Mouse (Mus musculus): ENCODE data around the gene Gcdh.

Gcdh gene

DNA sequence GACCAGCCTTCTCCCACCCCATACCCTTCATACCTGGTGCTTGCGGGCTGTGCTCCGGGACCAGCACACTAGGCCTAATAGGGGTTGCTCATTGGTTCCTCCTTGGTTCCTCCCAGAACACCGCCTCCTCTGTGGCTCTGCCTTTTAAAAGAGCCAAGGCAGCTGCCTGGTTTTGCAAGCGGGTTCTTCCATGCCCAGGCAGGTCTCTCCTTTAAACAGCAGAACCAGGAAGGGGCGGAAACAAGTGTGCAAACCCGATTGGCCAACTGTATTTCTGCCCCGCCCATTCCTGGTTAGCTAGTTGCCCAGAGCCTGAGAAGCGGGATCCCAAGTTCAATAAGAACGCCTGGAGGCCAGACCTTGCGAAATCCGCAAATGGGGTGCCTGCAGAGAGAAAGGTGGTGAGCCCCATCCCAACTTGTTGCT lies at the start of gene Gcdh:
Gcdh (minus strand) TSS at position 213 of the 426 bp plus-strand sequence.
- peak; percentile 96 for DNase-seq (ENCODE audit: low spot score)

DNA sequence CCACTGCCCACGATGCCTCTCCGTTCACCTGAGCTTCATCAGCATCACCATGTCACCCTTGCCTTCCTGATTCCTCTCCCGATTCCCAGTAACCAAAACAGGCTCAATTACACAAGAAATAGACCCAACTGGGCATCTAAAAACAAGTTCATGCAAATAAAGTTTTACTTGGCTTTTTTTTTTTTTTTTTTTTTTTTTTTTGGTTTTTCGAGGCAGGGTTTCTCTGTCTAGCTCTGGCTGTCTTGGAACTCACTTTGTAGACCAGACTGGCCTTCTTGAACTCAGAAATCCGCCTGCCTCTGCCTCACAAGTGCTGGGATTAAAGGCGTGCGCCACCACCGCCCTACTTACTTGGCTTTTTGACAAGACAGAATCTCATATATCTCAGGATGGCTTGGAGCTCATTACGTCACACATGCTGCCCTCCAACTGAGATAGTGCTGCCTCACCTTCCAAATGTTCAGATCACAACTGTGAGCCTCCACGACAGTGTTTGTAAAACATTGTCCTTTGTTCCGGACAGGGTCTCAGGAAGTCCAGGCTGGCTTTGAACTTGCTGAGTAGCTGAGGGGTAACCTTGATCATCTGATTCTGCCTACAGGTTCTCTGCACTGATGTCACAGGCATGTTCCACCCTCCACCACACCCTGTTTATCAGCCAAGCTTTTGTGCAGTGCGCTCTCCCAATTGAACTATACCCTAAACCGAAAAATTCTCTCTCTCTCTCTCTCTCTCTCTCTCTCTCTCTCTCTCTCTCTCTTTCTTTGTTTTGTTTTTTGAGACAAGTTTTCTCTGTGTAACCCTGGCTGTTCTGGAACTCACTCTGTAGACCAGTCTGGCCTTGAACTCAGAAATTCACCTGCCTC lies 44.1 kb upstream of the Gcdh start:
- no peak for DNase-seq (ENCODE audit: low spot score)

DNA sequence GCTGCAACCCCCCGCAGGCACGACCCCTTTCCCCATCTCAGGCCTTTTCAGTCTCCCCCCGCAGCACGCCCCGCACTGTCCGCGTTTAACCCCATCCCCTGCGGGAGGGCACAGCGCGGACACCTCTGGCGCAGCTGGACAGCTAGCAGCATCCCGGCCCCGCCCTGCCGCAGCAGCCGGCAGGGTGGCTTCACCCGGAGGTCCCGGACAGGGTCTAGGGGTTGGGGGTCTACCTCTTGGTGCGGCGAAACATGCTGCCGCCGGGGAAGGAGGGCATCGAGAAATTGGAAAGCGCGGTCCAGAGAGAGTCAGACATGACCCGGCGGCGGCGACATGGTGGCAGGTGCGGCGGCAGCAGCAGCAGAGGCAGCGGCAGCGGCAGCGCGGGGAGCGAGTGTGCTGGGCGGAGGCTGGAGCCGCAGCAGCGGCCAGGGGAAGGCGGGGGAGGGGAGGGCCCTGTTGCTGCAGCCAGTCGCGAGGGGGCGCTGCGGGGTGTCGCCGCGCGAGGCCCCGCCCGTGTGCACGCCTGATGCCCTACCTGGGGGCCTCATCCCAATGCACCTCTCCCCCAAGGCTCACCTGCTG lies 43.3 kb upstream of the Gcdh start, which contains the start of gene Mast1:
Mast1 (minus strand) TSS at position 398 of the 585 bp plus-strand sequence.
- peak; percentile 82 for DNase-seq (ENCODE audit: low spot score)

DNA sequence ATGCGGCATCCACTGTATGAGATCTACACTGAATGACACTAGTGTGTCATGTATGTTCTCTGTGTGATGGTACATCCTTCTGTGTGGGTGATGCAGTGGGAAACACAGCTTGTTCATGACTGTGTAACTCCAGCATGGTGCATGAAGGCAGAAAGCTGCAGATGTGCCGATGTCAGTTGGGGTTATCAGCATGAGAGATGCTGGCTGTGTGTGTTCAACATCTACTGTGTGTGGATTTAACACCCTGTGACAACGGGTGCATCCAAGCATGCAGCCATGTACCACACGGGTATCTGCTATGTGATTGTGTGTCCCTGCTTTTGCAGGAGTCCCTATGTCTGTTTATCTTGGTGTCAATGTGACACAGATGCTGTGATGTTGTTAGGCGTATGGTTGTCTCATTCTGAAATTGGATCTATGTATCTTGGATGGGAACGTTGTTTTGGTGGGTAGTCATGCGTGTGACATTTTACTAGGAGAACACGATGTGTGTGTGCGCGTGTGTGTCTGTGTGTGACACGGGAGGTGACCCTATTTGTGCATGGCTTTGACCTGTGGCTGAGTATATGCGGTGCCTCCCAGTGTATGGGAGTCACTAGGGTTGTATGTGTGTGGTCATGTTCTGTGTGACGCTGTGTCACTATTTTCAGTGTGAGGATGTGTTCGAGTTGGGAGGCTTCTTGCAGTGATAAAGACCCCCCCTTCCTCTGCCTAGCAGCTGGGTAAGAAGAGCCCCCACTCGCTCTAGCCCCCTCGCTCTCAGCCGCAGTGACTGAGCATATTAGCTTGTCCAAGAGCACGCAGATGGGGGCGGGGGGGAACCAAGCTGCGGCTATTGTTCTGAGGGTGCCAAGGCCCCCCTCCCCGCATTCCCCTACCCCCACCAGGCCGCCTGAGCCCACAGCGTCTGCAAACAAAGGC lies 42.6 kb upstream of the Gcdh start:
- no peak for DNase-seq (ENCODE audit: low spot score)

DNA sequence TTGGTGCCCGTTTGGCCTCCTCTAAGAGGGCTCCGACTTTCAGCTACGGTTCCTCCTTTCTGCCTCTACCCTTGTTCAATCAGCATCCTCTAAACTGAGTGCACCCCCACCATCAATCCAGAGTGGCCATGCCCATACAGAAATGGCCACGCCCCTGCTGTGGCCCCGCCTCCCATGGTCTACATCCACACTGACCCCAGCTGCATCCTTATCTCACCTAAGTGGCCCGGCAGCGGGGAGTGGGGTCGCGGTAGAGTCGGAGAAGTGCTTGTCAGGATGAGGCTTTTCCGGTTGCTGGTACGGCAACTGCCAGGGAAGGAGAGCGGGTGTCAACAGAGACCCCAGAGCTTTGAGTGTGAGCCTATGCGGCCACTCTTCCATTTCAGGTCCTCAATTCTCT lies 41.8 kb upstream of the Gcdh start:
- no peak for DNase-seq (ENCODE audit: low spot score)

DNA sequence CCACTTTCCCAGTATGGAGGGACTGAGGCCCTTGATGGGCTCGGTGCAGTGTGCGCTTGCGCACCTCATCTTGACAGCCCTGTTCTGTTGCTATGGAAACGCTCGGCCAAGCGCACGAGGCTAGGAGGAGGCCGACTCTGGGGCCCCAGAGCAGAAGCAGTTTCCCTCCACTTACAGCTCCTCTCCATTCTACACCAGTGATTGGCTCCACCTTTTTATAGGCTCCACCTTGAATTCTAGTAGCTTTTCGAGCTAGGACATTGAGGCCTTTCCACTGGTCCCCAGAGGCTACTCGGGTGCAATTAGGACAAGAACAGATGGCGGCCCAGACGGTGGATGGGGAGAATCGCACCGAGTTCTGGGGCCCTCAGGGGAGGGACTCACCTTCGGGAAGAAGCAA lies 41.1 kb upstream of the Gcdh start:
- peak; percentile 91 for DNase-seq (ENCODE audit: low spot score)

DNA sequence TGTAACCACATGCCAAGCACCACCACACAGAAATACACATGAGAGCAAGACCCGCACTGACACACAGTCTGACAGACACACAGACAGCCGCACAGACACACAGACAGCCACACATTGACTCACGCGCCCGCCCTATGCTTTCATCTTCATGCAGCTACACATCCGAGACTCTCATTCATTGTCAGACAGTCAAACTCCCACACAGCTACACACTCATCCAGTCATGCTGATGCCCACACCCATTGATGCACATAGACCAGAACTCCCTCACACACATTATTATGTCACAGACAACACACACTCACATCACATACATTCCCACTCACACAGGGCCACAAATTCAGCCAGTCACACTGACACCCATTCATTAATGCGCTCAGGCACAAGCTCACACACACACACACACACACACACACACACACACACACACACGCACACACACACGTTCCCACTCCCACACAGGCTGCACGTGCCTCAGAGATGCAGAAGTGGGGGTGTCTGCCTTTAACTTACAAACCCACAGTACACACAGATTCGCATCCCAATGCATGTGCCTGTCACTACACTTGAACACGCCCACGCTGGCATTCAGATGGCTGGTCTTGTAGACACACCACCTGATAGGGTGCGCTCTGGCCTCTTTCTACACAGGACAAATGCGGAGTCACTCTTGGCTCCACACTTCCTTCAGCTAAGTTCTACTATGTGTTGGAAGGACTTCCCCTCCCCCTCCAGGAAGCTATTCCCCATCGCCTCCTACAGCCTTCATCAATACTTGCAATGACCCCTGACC lies 40.2 kb upstream of the Gcdh start:
- no peak for DNase-seq (ENCODE audit: low spot score)

DNA sequence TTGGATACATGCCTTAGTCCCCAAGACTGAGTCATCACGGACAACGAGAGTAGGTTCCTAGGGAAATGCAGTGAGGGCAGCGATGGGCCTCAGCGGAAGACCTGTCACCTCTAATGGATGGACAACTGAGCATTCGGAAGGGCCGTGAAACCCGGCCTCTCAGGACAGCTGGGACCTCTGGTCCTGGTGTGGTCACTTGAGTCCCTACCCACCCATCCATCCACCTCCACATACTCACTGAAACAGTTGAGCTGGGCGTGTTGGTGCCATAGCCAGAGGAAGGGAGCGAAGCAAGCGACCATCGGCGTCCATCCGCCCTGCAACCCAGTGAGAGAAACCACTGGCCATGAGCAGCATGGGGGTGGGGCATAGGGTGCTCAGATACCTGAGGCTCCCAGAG lies 36.9 kb upstream of the Gcdh start:
- no peak for DNase-seq (ENCODE audit: low spot score)

DNA sequence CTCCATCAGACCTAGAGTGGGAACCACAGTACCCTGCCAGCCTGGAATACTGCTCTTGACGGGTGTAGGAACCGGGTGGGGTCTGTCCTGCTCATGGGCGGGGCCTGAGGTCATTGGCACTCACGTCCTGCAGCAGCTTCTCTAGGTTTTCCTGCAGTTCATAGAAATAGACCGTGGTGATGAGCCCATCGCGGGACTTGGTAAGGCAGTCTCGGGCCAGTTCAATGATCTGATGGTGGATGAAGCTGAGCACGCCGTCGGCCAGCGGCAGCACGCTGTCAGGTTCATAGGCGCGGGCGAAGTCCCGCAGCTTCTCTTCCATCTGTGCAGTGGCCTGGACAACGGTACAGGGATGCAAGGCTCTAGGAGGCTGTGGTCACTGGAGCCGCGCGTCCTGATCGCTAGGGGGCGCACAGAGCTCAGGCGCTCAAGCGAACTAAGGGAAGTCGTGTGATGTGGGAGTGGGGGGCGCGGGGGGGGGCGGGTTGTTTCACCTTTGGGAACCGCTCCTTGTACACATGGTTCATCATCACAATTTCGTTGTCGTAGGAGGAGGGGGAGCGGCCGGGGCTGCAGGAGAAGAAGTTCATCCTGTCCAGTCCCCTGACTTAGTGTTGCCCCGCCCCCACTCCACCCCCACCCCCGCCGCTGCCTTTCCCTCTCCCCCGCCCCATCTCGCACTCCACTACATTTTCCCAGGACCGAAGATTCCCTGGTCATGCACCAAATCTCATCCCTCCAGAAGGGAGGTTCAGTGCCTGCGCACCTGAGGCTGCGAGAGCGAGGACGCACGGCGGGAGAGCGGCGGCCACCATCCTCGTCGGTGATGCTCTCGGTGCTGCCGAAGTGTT lies 35.0 kb upstream of the Gcdh start:
- DNase-seq (ENCODE audit: low spot score): peak; percentile 91

DNA sequence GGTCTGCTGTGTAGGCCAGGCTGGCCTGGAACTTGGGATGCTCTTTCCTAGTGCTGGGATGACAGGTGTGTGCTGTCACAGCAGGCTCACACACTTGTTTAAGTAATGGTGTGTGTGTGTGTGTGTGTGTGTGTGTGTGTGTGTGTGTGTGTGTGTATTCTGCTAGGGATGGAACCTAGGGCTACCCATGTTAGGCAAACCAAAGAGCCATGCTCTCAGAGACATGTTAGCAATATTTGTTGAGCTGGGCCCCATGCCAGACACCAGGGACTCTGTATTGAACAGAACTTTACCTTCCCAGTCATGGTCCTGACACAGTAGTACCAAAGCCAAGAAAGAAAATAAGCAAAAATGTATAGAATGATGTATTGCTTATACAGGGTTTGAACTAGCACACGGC lies 33.8 kb upstream of the Gcdh start:
- DNase-seq (ENCODE audit: low spot score): no peak

DNA sequence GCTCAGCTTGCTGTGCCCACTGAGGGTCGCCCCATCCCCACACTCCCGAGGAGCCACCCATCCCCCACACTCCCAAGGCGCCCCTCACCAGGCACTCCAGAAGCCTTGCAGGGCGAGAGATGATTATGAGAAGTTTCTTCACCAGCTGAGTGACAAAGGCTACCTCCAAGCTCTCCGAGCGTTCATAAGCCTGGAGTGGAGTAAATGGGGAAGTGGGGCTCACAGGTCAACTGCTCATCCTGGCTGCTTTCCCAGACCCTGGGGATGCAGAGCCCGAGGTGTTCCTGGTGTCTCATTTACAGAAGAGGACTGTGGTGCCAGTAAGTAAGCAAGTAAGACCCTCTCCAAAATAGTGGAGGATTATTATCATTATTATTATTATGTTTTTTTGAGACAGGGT lies 31.8 kb upstream of the Gcdh start:
- no peak for DNase-seq (ENCODE audit: low spot score)

DNA sequence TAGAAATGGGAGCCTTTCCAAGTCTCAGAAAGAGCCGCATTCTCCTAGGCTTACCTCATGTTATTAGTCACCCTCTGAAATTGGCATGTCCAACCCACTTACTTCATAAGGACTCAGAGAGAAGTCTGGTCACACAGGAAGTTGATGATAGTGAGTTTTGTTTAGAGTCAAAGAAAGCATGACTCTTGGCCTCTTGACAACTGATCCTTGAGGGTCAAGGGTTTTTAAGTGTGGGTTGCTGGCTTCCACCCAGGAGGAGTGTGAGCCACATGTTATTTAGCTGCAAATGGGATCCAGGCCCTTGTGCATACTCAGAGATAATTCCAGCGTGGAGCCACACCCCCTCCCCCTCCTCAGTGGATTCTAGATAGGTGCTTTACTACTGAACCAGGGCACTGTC lies 27.9 kb upstream of the Gcdh start:
- no peak for DNase-seq (ENCODE audit: low spot score)

DNA sequence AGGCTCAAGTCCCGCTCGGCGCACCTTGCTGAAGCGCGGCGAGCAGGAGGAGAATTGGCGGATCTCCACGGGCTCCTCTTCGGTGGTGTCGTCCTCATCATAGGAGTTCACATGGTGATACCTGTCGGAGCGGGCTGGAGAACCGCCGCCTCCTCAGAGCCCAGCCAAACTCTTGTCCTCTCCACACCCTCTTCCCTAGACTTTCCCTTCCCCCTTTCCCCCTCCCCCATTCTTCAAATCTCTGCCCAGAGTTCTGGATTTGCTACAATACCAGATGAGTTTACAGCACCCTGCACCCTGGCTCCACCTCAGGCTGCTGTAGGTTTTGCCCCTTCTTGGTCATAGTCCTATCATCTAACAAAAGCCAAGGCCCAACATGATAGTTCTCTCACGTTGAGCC lies 24.9 kb upstream of the Gcdh start:
- DNase-seq (ENCODE audit: low spot score): no peak

DNA sequence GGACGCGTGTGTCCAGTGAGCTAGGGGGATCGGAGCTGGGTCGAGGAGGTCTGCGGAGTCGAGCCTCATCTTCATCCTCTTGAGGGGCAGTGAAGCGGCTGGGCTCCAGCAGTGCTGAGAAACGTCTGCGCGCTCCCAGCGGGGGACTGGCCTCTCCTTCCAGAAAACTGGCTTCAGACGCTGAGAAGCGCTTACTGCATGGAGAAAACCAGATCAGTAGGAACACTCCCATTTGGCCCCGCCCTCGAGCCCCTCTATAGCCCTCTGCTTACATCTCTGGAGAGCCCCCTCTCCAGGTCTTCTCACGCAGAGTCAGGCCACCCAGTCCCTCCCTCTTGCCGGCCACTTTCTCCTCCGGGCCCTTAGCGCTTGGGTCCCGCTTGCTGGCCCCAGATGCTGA lies 24.1 kb upstream of the Gcdh start:
- DNase-seq (ENCODE audit: low spot score): no peak

DNA sequence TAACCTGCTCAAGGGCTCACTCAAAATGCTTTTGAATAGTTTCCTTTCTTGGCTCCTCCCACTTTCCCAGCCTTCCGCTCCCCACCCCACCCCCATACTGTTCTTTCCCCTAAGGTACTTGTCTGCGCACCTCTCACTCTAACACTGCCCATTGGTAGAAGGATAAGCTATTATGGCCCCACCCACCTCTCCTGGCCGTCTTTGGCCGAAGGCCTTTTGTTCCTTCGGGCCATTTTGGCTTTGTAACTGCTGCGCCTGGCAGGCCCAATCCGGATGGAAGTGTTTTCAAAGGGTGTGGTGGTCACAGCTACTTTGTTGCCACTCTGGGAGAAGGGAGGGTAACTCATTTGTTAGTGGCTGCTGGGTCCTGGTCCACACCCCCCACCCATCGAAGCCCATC lies 21.5 kb upstream of the Gcdh start:
- no peak for DNase-seq (ENCODE audit: low spot score)

DNA sequence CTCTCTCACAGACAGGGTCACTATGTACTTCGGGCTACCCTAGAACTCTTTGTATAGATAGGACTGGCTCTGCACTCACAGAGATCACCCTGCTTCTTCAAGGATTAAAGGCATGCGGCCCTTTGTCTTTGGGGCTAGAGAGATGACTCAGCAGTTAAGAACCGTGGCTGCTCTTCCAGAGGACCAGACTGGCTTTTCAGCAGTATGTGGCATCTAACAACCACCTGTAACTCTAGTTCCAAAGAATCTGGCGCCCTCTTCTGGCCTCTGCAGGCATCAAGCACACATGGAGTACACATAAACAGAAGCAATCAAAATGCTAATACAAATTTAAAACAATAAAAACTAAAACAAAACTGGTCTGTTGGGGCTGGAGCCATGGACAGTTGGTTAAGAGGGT lies 20.2 kb upstream of the Gcdh start:
- DNase-seq (ENCODE audit: low spot score): peak; percentile 54

DNA sequence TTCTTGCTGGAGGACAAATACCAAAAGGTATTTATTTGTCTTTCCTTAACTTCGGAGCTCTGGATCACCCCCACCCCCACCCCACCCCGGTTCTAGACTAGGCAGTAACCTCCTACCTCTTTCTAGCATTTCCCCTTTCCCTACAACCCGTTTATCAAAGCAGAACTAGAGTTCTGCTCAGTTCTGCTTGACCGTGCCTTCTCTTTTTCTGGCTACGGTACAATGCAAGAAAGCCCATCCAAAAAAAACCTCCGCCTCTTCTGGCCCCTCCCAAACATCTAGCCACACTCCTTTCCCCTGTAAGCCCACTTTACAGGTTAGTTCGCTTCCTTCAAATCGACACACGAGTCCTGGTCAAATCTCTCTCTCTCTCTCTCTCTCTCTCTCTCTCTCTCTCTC lies 19.8 kb upstream of the Gcdh start:
- DNase-seq (ENCODE audit: low spot score): no peak

DNA sequence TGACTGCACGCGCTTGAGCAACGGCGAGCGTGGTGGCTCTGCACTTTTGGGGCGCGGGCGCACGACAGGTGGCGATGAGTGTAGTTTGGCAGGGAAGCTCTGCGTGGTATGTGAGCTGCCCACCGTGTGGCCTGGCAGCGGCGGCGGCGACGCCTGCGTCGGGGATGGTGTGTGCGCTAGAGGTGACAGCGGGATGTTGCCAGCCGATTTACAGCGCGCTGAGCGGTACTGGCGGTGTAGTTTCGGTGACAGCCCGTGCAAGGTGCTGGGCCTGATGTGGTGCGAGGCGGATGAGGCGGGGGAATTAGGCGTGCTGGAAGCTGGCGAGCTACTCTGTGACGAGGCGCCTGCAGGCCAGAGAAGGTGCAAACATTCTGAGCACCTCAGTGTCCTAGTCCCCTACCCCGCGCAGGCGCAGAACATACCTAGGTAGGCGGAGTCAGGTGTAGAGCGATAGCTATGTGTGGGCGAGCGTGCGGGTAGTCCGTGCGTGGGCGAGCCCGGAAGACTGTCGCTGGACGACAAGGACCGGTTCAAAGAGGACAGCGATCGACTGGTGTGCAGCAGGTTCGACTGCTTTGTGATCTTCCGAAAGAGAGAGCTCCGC lies 19.3 kb upstream of the Gcdh start:
- DNase-seq (ENCODE audit: low spot score): peak; percentile 77

DNA sequence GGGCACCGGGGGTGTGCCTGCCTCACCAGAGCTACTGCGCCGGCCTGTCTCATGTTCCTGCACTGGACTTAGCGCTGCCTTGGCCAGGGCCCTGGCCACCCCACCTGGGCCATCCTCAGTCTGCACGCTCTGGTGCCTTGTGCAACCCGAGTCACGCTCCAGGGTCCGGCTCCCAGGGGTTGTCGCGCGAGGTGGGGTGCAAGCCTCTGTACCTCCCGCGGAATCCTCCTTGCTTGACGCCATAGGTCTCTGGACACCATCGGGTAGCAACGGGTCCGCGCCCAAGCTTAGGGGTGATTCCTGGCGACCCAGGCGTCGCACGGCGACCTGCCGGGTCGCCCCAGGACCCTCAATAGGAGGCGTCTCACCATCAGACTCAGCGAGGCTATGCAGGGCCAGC lies 18.7 kb upstream of the Gcdh start:
- DNase-seq (ENCODE audit: low spot score): no peak

DNA sequence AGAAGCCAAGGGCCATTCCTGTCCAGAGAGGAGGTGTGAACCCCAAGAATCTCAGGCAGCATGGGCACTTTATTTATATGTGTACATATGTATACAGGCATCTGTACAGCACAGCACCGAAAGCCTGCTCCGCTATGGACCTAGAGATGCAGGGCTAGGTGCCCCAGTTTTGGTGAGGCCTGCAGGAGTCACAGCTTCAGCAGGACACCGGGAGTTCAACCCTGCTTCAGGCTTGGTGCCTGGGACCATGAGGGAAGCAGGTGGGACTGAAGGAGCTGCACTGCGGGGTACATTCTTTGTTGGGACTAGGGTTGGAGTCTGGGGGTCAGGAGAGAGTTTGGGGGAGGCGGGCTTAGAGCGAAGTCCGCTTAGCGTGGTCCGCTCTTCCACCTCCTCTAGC lies 18.1 kb upstream of the Gcdh start:
- DNase-seq (ENCODE audit: low spot score): no peak

Measured in embryo, embryonic 10 days (tissue).